Mouse (Mus musculus): ENCODE measurements around the gene Sort1. TPM values are rescaled to one million over a fixed set of nuclear protein-coding genes. Genes with fewer than 3 reads are reported as not detected.
A peak's percentile ranks its signal among the peaks of the same experiment; 100 is the strongest.

Gene Sort1
- polyA plus RNA-seq, 1 experiment from 2014 or later = 12.1 TPM

DNA sequence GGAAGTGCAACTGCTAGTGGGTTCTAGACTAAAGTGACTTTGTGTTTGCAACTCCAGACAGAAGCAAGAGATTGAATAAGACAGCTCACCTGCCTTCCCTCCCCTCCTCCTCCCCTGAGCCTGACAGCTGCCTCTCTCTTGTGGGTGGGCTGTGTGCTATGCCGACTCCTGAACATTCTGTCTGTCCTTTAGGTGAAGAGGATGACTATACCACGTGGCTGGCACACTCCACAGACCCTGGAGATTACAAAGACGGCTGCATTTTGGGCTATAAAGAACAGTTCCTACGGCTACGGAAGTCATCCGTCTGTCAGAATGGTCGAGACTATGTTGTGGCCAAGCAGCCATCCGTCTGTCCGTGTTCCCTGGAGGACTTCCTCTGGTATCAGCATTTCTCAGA is 64.5 kb downstream of the Sort1 start:
- Histone ChIP-seq H3K9ac (no peak overlapping the region), H3K4me1 (no peaks in the 10 kb centered on the region), H3K27ac (no peak overlapping the region), H3K36me3 (peaks cover 76% of the 10 kb centered on the region), H3K4me2 (no peak overlapping the region), H3K27me3 (no peaks in the 10 kb centered on the region), H3K9me3 (replicated peaks) (no peaks in the 10 kb centered on the region), H3K4me3 (replicated peaks) (no peak overlapping the region)
- 81% methylated on average over 9 of the region's 9 CpGs for WGBS
- no peak for ATAC-seq (replicated peaks; ENCODE audit: low FRiP score)

DNA sequence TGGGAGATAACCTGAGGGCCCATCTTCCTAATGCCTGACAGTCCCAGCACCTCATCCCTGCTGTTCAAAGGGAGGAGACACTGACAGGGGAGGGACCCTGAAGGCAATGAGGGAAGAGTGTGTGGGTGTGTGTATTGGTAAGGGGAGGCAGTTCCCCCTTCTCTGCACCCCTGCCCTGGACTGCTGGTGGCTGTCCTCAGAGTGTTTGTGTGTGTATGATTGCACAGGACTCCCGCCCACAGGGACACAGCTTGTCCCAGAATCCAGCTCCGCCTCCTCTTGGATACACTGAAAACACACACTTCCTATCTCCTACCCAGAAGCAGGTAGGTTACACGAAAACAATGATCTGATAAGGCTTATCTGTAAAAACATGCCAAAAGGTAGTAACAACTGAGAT is 71.4 kb downstream of the Sort1 start:
- Histone ChIP-seq H3K27me3 (no peaks in the 10 kb centered on the region), H3K4me1 (peaks cover 6% of the 10 kb centered on the region), H3K4me3 (replicated peaks) (no peak overlapping the region), H3K4me2 (no peak overlapping the region), H3K9ac (no peak overlapping the region), H3K9me3 (replicated peaks) (no peaks in the 10 kb centered on the region), H3K36me3 (peaks cover 68% of the 10 kb centered on the region), H3K27ac (no peak overlapping the region)
- no peak; the same call in 1 of the 2 replicates for ATAC-seq (replicated peaks; ENCODE audit: low FRiP score)
- 87% methylated on average over 3 of the region's 3 CpGs for WGBS

DNA sequence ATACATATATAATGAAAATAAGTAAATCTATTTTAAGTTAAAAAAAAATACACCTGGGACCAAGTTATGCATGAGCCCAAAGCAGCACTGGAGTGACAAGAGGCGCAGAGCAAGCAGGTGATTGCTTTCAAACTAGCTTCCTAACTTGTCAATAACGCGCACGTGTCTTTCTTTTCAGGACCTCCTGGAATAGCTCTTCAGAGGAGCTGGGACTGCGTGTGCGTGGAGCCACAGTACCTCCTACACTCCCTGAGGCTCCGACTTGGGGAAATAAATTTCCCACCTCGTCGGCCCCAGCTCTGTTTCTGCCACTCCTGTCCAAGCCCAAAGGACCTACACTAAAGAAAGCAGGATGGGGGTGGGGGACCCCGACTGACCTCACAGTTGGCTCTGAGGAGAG is 73.2 kb downstream of the Sort1 start:
- Histone ChIP-seq H3K27ac (no peak overlapping the region), H3K4me2 (no peak overlapping the region), H3K9me3 (replicated peaks) (no peaks in the 10 kb centered on the region), H3K9ac (no peak overlapping the region), H3K4me1 (peaks cover 18% of the 10 kb centered on the region), H3K27me3 (no peaks in the 10 kb centered on the region), H3K4me3 (replicated peaks) (no peak overlapping the region), H3K36me3 (peaks cover 50% of the 10 kb centered on the region)
- no peak for ATAC-seq (replicated peaks; ENCODE audit: low FRiP score)
- 67% methylated on average over 10 of the region's 10 CpGs for WGBS

DNA sequence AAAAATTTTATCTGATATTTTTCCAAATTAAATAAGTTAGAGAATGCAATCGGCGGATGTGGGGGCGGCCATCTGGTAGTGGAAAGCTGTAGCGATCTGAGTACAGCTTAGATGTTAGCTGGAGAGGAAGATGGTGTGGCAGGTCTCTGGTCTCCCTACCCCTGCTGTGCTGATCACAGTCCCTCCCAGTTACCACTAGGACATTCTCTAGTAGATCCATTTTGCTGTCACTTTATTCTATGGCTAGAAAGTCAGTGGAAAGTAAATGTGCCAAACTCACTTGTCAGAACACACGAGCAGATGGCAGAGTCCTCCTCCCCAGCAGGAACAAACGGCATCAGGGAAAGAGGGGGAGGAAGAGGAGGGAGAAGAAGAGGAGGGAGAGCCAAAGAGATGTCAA is 74.6 kb downstream of the Sort1 start:
- 71% methylated on average over 6 of the region's 6 CpGs for WGBS
- no peak for ATAC-seq (replicated peaks; ENCODE audit: low FRiP score)

DNA sequence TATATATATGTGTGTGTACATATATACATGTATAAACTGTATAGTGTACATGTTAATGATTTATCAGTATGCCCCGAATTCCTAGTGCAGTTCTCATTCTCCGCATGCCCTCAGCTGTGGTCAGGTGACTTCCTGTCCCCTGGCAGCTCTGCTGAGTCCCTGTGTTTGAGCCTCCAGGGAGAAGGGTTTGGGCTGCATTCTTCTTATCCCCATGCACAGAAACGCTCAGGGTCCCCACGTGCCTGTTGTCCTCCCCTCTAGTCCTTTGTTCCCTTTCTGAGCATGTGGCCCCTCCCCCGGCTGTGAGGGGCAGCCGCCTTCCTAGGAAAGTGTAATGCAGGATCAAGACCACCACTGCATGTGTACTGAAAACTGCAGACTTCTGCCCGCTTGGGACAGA is 77.0 kb downstream of the Sort1 start:
- no peak overlapping the region for H3K9ac ChIP-seq
- H3K9me3 ChIP-seq (replicated peaks) = no peaks in the 10 kb centered on the region
- H3K4me1 ChIP-seq = peaks cover 22% of the 10 kb centered on the region
- peak; percentile 68 for ATAC-seq (replicated peaks; ENCODE audit: low FRiP score)
- peaks cover 19% of the 10 kb centered on the region for H3K36me3 ChIP-seq
- no peak overlapping the region for H3K4me3 ChIP-seq (replicated peaks)
- no peaks in the 10 kb centered on the region for H3K27me3 ChIP-seq
- H3K27ac ChIP-seq = peak overlapping the region; percentile 76
- no peak overlapping the region for H3K4me2 ChIP-seq
- 11% methylated on average over 7 of the region's 7 CpGs for WGBS

More for the DNA sequence above, 74.6 kb downstream of the Sort1 start:
- Histone ChIP-seq H3K27ac (no peak overlapping the region), H3K4me3 (replicated peaks) (no peak overlapping the region), H3K4me1 (peaks cover 18% of the 10 kb centered on the region), H3K9ac (no peak overlapping the region), H3K36me3 (peaks cover 43% of the 10 kb centered on the region), H3K27me3 (no peaks in the 10 kb centered on the region), H3K4me2 (no peak overlapping the region), H3K9me3 (replicated peaks) (no peaks in the 10 kb centered on the region)

DNA sequence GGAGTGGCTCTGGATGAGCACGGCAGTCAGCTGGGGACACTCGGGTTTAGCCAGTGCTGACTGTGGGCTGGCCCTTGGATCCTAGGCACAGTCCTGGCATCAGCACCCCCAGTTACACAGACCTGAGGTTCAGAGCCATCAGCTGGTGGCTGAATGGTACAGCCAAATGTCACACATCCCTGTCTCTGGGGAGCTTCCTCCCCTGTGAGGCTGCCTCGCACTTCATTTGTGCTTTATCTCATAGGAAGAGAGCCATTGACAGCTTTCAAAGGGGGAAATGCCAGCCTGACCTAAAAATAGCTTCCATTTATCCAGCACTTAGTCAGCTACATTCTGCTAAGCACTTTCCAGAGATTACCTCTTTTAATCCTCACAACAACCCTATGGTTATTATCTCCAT is 79.7 kb downstream of the Sort1 start:
- H3K4me2 ChIP-seq = no peak overlapping the region
- no peak overlapping the region for H3K27ac ChIP-seq
- ATAC-seq (replicated peaks; ENCODE audit: low FRiP score) = no peak
- H3K9ac ChIP-seq = no peak overlapping the region
- peaks cover 27% of the 10 kb centered on the region for H3K4me1 ChIP-seq
- no peaks in the 10 kb centered on the region for H3K9me3 ChIP-seq (replicated peaks)
- no peaks in the 10 kb centered on the region for H3K27me3 ChIP-seq
- no peak overlapping the region for H3K4me3 ChIP-seq (replicated peaks)
- H3K36me3 ChIP-seq = no peaks in the 10 kb centered on the region
- WGBS = 63% methylated on average over 3 of the region's 3 CpGs

DNA sequence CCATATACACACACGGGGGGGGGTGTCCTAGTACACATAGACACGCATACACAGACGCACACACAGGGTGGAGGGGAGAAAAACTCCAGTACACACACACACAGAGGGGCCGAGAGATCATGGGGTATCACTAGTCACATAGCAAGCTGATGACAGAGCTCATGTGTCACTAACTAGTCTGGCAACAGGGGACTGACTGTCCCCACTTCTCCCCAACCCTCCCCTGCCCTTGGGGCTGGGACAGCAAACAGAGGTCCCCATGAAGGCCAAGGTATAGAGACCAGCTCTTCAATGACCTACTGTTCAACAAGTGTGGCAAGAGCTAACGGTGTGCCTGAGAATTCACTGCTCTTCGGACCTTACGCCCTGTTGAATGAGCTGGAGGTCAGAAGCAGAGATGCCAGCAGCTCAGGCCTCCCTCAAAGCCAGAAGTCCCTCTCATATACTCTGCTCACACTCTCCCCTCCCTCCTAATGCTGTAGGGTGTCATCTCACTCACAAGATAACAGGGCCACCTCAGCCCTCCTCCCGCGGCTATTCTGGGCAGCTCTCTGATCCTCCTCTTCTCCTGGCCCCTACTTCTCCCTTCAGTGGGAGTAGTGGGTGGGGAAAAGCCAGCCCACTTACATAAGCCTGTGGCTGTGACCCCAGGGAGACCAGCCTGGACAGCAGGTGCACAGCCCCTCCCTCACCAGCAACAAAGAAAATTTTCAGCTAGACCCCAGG is 80.6 kb downstream of the Sort1 start, which contains the start of gene Mybphl:
Mybphl (plus strand) TSS at position 642 of the 726 bp plus-strand sequence.
- H3K4me3 ChIP-seq (replicated peaks) = no peak within 1 kb of the TSS
- no peak within 1 kb of the TSS for H3K27ac ChIP-seq
- 61% methylated on average over 9 of the region's 9 CpGs for WGBS
- H3K27me3 ChIP-seq = no peaks in the 10 kb centered on the region
- H3K36me3 ChIP-seq = no peaks in the 10 kb centered on the region
- H3K4me2 ChIP-seq = no peak within 1 kb of the TSS
- 0 out of 2 replicates have a peak, but pooled peaks have one; percentile 10 for ATAC-seq (replicated peaks; ENCODE audit: low FRiP score)
- no peaks in the 10 kb centered on the region for H3K9me3 ChIP-seq (replicated peaks)
- peaks cover 27% of the 10 kb centered on the region for H3K4me1 ChIP-seq
- no peak within 1 kb of the TSS for H3K9ac ChIP-seq

DNA sequence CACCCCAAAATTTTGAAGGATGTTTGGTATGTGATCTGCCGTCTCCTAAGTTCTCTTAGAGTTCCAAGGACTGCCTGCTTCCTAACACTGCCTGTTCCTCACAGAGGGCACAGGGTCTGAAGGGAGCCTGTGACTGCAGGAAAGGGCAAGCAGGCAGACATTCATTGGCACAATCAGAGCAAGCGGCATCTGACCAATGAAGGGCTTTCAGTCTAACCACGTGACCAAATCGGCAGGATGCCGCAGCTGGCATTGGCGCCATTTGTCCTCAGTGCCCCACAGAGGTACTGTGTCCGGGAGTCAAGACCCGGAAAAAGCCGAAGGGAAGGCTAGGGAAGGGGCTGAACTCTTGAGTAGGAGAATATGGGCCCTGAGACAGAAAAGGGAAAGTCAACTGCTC is 83.3 kb downstream of the Sort1 start:
- no peak overlapping the region for H3K4me3 ChIP-seq (replicated peaks)
- no peaks in the 10 kb centered on the region for H3K27me3 ChIP-seq
- H3K27ac ChIP-seq = no peak overlapping the region
- H3K9me3 ChIP-seq (replicated peaks) = no peaks in the 10 kb centered on the region
- H3K9ac ChIP-seq = no peak overlapping the region
- H3K4me1 ChIP-seq = peaks cover 9% of the 10 kb centered on the region; the same call in 1 of the 2 replicates
- no peak for ATAC-seq (replicated peaks; ENCODE audit: low FRiP score)
- H3K36me3 ChIP-seq = no peaks in the 10 kb centered on the region
- 60% methylated on average over 9 of the region's 9 CpGs for WGBS
- H3K4me2 ChIP-seq = peak overlapping the region; percentile 21; the same call in 1 of the 2 replicates

DNA sequence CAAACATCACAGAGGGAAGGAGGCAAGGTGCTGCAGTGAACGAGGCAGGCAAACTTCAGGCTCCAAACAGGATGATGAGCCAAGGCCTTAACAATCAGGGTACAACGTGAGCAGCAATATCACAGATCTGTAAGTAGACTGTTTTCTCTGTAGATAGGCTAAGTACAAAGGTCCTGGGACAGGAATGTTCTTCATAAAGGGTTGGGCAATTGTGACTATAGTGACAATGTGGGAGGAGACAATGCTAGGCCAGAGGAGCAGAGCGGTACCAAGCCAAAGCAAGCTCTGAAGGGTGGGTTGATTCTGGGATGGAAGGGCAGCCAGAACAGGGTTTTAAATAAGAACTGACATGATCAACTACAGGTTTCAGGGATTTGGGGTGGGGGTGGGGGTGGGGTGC is 83.9 kb downstream of the Sort1 start:
- Histone ChIP-seq H3K27ac (no peak overlapping the region), H3K36me3 (no peaks in the 10 kb centered on the region), H3K4me2 (no peak overlapping the region), H3K27me3 (no peaks in the 10 kb centered on the region), H3K9me3 (replicated peaks) (no peaks in the 10 kb centered on the region), H3K4me3 (replicated peaks) (no peak overlapping the region), H3K4me1 (peaks cover 9% of the 10 kb centered on the region; the same call in 1 of the 2 replicates), H3K9ac (no peak overlapping the region)
- 76% methylated on average over 3 of the region's 3 CpGs for WGBS
- no peak for ATAC-seq (replicated peaks; ENCODE audit: low FRiP score)

DNA sequence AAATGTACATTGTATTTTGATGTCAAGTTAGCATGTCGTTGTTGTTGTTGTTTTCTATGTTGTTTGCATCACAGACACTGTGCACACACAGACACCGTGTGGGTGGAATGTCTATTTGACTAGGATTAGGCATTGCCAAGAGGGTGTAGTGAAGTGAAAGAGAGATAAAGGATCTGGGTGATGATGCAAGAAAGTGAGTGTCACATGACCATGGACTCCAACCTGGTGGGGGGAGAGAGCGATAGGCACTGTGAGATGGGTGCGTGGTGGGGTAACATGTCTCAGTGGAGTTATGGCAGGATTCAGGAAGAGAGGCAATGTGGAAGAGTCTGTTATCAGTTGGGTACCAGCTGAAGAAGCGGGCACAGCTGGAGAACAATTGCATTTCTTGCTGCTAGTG is 84.8 kb downstream of the Sort1 start:
- Histone ChIP-seq H3K9me3 (replicated peaks) (no peaks in the 10 kb centered on the region), H3K27ac (no peak overlapping the region), H3K27me3 (no peaks in the 10 kb centered on the region), H3K36me3 (no peaks in the 10 kb centered on the region), H3K9ac (no peak overlapping the region), H3K4me1 (peaks cover 9% of the 10 kb centered on the region; the same call in 1 of the 2 replicates), H3K4me2 (no peak overlapping the region), H3K4me3 (replicated peaks) (no peak overlapping the region)
- ATAC-seq (replicated peaks; ENCODE audit: low FRiP score) = no peak
- 88% methylated on average over 5 of the region's 5 CpGs for WGBS

DNA sequence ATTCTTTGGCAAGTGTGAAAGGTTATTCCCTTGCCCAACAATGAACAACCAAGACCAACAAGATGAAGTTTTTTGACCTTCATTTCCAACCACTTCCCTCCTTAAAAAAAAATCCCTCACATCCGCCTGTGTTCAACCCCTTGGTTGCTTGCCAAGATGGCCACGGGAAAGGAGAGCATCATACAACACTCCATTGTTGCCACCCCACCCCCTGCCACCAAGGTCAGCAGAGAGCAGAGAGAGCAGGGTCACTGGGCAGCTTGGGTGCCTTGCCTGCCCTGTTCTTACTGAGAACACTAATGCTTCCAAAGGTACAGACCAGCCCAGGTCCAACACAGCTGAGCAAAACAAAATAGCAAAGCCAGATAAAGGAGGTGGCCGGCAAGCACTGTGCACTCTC is 88.4 kb downstream of the Sort1 start:
- Histone ChIP-seq H3K4me1 (0 out of 2 replicates have a peak, but pooled peaks cover 3% of the 10 kb centered on the region), H3K27me3 (no peaks in the 10 kb centered on the region), H3K27ac (no peak overlapping the region), H3K9me3 (replicated peaks) (no peaks in the 10 kb centered on the region), H3K36me3 (no peaks in the 10 kb centered on the region), H3K9ac (no peak overlapping the region), H3K4me3 (replicated peaks) (no peak overlapping the region), H3K4me2 (no peak overlapping the region)
- no peak for ATAC-seq (replicated peaks; ENCODE audit: low FRiP score)
- 76% methylated on average over 3 of the region's 3 CpGs for WGBS

DNA sequence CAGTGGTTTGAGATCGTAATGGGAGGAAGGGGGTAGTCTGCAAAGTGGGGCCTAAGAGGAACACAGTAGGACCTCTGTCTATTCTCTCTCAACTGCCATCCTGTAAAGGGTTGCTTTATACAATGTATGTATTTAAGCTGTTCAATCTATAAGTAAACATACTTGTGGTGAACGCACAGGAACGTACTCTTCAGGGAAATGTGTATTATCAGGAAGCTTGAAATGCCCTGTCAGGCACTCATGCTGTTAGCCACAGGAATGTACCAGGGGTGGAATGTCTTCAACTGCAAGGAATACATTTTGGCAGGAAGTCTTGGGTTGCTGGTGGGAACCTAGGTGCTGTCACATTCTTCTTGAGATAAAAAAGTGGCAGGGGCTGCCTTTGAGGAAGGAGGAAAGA is 88.8 kb downstream of the Sort1 start:
- H3K4me1 ChIP-seq = no peaks in the 10 kb centered on the region
- ATAC-seq (replicated peaks; ENCODE audit: low FRiP score) = no peak

More for the DNA sequence above, 88.8 kb downstream of the Sort1 start:
- H3K27ac ChIP-seq = no peak overlapping the region
- no peak overlapping the region for H3K9ac ChIP-seq
- no peaks in the 10 kb centered on the region for H3K27me3 ChIP-seq
- WGBS = 79% methylated on average over 3 of the region's 3 CpGs
- H3K9me3 ChIP-seq (replicated peaks) = no peaks in the 10 kb centered on the region
- H3K36me3 ChIP-seq = no peaks in the 10 kb centered on the region
- no peak overlapping the region for H3K4me3 ChIP-seq (replicated peaks)
- no peak overlapping the region for H3K4me2 ChIP-seq
